Mouse (Mus musculus): ENCODE measurements around the gene Lcat.
"Not testable (repeated sequence)": the region's sequence is repeated elsewhere in the genome, so short reads cannot be mapped to it uniquely, and the experiment has no call there.

The Lcat gene

DNA sequence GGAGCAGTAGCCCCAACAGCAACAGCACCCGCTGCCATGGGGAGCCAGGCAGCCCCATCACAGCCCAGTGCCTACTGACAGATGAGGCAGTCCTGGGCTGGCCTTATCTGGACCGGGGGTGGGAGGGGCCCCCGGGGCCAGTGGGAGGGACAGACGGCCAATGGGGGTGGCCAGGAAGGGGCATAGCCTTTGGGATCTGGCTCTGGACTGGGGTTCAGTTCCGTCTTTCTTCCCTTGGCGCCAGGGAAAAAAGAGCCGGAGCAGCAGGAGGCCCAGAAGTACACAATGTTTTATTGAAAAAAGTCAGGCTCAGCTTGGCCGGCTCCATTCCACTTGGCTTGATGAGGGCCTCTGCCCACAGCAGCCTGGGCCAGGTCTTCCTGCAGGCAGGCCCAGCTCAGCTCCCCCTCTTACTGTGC lies at the start of gene Lcat:
Gene Lcat (minus strand): TSS at position 62 of the 419 bp plus-strand sequence.
- in situ Hi-C loops (cut with MboI, MseI): no loop called here

DNA sequence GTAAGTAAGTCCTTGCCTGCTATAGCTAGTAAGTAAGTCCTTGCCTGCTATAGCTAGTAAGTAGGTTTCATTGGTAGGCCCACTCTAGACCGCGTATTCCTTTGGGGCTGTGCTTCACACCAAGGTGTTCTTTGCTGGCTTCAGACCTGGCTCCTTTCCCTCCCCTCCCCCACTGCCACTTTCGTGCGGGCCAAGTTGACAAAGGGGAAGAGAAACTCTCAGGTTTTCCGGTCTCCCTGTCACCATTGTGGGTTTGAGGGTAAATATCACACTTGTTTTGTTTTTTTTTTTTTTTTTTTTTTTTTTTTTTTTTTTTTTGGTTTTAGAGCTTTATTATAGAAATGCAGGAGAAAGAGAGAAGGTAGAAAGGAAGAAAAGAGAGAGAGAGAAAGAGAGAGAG lies 49.3 kb upstream of the Lcat start:
- in situ Hi-C loops (cut with MboI, MseI): no loop called here

GRCm38 (mm10) chr8:105991546-105991945 lies 48.4 kb upstream of the Lcat start:
- in situ Hi-C loops (cut with MboI, MseI): no loop called here

DNA sequence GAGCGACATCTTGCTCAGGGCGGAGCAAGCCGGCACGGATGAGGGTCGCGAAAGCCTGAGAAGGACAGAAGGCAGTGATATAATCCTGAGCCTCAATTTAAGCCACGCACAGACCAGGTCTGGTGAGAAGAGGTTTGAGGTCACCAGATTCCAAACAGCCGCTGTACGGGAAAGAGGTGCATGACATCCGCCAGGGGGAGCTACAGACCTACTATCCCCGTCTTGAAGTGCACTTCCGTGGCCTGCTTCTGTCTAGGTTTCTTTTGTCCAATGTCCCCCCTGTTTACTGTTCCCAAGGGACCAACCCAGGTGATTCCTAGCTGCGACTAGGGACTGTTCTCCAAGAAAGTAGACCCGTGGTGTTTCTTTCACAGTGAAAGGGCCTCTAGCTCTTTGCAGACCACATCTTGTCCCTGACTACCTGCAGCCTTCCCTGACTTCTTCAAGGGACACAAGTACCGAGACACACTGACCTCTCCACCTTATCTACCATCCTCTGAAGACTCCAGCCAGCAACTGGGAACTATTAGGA lies 47.7 kb upstream of the Lcat start, which contains the start of gene Dus2:
Gene Dus2 (plus strand): TSS at position 482 of the 532 bp plus-strand sequence.
- in situ Hi-C loops (cut with MboI, MseI): no loop called here

DNA sequence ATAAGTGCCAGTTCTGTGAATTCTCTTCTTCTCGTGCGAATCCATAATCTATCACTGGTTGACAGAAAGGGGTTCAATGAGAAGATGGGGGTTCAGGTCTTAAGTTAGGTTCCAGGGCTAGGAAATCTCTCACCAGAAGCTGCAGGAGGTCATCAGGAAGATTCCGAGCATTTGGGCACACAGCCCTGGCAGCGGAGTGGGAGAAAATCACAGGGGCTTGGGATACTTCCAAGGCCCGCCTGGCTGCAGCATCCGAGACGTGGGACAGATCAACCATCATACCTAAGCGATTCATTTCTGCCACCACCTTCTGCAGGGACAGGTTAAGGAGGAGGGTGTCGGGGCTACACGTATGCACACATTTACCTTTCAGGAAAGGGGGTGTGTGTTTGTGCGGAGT lies 45.4 kb upstream of the Lcat start:
- in situ Hi-C loops (cut with MboI, MseI): loop anchor here (5.0 kb wide), 1 partner anchor 34 kb away; no protein-coding TSS in a partner anchor

- in situ Hi-C loops (cut with MboI, MseI): not testable (repeated sequence)
Observed at GRCm38 (mm10) chr8:105983406-105983805, 40.2 kb upstream of the Lcat start.

DNA sequence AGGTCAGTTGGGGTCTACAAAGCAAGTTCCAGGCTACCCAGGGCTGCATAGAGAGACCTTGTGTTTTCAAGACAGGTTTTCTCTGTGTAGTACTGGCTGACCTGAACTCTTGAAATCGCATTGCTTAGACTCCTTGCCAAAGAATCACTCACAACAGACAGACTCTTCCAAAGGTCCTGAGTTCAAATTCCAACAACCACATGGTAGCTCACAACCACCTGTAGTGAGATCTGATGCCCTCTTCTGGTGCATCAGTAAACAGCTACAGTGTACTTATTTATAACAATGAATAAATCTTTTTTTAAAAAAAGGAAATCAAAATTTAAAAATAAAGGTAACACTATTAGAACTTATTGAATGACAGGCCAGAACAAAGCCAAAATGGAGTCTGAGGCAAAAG lies 38.0 kb upstream of the Lcat start:
- in situ Hi-C loops (cut with MboI, MseI): no loop called here

DNA sequence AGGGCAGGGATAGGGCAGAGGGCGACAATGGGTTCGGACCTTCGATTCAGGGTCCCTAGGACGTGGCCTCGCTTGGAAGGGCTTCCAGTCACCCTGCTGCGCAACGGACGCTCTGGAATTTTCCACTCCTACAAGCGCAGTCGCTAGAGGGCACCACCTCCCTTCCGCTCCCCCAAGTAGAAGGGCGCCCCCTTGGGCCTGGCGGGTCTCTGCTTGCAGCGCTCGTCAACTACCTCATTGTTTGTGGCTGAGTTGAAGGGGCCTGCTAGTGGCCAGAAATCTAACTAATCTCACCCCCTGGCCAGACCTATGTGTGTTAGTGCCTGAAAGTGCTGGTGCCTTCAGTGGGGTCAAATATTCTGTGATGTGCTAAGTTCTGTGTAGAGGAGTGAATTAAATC lies 36.1 kb upstream of the Lcat start, which contains the start of gene Dpep3:
Gene Dpep3 (minus strand): TSS at position 105 of the 400 bp plus-strand sequence.
- in situ Hi-C loops (cut with MboI, MseI): no loop called here

- in situ Hi-C loops (cut with MboI, MseI): no loop called here
Observed at GRCm38 (mm10) chr8:105975363-105975762, 32.2 kb upstream of the Lcat start.

- in situ Hi-C loops (cut with MboI, MseI): no loop called here
Observed at GRCm38 (mm10) chr8:105971019-105971720, 28.0 kb upstream of the Lcat start.

- in situ Hi-C loops (cut with MboI, MseI): no loop called here
Observed at GRCm38 (mm10) chr8:105969367-105969766, 26.2 kb upstream of the Lcat start.

DNA sequence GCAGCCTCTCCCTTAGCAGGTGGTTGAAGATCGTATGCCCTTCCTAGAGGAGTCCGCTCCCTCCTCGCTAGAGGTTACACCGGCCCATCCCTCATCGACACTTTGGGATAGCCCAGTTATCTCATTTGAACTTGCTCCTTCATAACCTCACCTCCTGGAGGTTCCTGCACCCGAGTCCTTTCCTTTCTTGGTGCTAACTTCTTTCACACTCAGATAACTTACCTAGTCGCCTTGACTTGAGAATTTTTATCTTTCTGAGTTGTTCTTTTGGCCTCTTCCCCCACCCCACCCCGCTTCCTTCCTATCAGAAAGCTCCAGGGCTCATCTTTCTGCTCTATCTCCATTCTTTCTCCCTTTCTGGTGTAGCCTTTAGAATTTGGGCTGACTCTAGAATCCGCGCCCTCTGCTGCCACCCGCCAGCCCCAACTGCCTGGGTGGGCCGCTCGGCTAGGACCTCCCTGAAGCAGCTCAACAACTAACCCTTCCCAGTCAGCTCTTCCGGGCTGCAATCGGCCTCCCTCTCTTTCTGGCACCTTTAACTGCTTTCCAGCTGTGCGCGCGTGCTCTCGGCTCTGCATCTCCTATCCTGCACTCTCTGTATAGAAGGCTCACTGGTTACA lies 23.6 kb upstream of the Lcat start:
- in situ Hi-C loops (cut with MboI, MseI): no loop called here

GRCm38 (mm10) chr8:105965905-105966341 lies 22.7 kb upstream of the Lcat start, which contains the start of gene Slc12a4:
TSS of gene Slc12a4 (minus strand) at chr8:105966097.
- in situ Hi-C loops (cut with MboI, MseI): no loop called here

- in situ Hi-C loops (cut with MboI, MseI): no loop called here
Observed at GRCm38 (mm10) chr8:105965266-105965904, 22.2 kb upstream of the Lcat start.

DNA sequence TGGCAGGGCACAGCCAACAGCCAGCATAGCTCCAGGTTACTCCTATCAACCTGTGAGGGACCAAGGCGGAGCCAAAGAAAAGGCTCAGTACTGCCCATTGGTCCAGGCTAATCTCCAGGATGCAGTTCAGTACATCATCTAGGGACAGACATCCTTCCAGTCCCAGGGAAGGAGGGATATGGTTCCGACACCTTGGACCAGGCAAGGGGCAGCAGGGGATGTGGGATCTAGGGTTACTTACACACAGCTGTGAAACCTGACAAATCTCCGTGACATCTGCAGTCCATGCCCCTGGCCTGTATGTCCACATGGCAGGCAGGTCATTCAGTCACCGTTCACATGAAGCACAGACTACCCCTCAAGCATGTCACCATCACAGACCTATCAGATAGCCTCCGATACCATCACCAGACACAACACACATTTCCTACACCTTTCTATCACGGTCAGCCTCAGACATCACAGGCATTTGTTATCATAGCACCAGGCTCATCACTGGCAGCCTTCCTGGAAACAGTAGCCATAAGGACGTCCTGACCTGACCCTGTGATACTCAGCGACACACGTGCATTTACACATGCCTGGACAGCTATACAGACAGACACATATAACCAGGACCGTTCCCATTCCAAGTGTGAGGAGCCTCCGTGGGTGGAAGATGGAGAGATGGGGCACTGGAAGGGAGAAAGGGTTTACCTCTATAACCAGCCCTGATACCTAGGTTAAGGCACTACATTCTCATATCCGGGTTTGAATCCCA lies 21.5 kb upstream of the Lcat start:
- in situ Hi-C loops (cut with MboI, MseI): no loop called here

DNA sequence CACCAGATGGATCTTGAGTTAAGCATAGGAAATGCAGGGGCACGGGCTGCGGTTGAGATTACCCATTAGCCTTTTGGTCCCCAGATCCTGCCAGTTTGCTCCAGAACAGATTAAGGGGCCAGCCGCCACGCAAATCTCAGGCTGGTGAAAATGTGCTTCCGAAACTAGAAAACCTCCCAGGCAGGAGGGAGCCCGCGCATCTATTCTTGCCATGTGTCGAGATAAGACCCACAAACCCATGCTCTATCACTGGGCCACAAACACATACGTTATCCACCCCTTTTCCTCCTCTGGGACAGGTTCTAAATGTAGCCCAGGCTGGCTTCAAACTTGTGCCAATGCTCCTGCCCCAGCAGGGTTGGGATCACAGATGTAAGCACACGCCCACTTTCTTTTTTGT lies 18.4 kb upstream of the Lcat start:
- in situ Hi-C loops (cut with MboI, MseI): no loop called here

DNA sequence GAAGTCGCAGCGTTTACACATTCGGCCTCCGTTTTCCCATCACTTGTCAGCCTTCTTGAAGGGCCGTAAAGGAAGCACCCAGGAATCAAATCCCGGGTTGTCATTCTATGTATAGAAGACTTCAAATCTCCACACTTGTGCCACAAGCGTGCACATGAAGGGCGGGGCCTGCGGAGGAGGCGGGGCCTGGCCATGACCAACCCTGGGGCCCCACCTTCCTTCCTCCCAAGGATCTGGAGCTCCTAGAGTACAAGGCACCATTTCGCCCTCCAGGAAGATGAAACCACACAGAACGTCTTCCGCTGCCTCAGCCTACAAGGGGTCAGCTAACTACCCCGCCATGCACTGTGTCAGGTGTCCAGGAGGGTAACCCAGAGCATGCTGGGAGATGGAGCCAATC lies 17.9 kb upstream of the Lcat start:
- in situ Hi-C loops (cut with MboI, MseI): no loop called here

GRCm38 (mm10) chr8:105959350-105959749 lies 16.2 kb upstream of the Lcat start:
- in situ Hi-C loops (cut with MboI, MseI): no loop called here

GRCm38 (mm10) chr8:105957813-105958212 lies 14.6 kb upstream of the Lcat start:
- in situ Hi-C loops (cut with MboI, MseI): no loop called here

- in situ Hi-C loops (cut with MboI, MseI): no loop called here
Observed at GRCm38 (mm10) chr8:105956556-105956955, 13.4 kb upstream of the Lcat start.

GRCm38 (mm10) chr8:105951057-105951659 lies 8.0 kb upstream of the Lcat start:
- in situ Hi-C loops (cut with MboI, MseI): no loop called here
